Mouse (Mus musculus) heart, postnatal 0 days (tissue): Measurements from ENCODE around the gene Popdc3. TPM values are rescaled to one million over a fixed set of nuclear protein-coding genes. Genes with fewer than 3 reads are reported as not detected.

Experiments
- ATAC-seq: fragments of 200-750 bp; cut with Nextera tagmentation; 2 replicates; pipeline ENCODE4 v1.8.0; 2017; ENCODE audit warnings: low read depth, moderate number of reproducible peaks, moderate library complexity; ENCODE audit not compliant: insufficient read depth
- DNase-seq: peaks from one replicate; pipeline ENCODE4 v3.0.0-alpha.2; 2016; ENCODE audit warnings: low spot score
- H3K27ac ChIP-seq: fragments of 300-500 bp; sonication (generic); 2 replicates; pipeline ENCODE4 v1.5.1; 2014; ENCODE audit warnings: low read depth, mild to moderate bottlenecking
- H3K27me3 ChIP-seq: fragments of 300-500 bp; sonication (generic); 2 replicates; pipeline ENCODE4 v1.6.1; 2014; ENCODE audit warnings: low read length, mixed read lengths; ENCODE audit not compliant: control insufficient read depth, insufficient read depth
- H3K36me3 ChIP-seq: fragments of 300-500 bp; sonication (generic); replicated peaks from 2 replicates; pipeline ENCODE4 v1.6.1; 2014; ENCODE audit warnings: low read length, mixed read lengths; ENCODE audit not compliant: control insufficient read depth, insufficient read depth
- H3K4me1 ChIP-seq: fragments of 300-500 bp; sonication (generic); 2 replicates; pipeline ENCODE4 v1.6.1; 2014; ENCODE audit warnings: antibody characterized with exemption; ENCODE audit not compliant: control insufficient read depth, insufficient read depth
- H3K4me2 ChIP-seq: fragments of 300-500 bp; sonication (generic); 2 replicates; pipeline ENCODE4 v1.6.1; 2014; ENCODE audit warnings: low read depth, mild to moderate bottlenecking, low read length, moderate library complexity
- H3K4me3 ChIP-seq: fragments of 300-500 bp; sonication (generic); 2 replicates; pipeline ENCODE4 v1.5.1; 2014; ENCODE audit warnings: low read depth, low read length
- H3K9ac ChIP-seq: fragments of 300-500 bp; sonication (generic); replicated peaks from 2 replicates; pipeline ENCODE4 v1.6.1; 2014; ENCODE audit warnings: low read depth, low read length, mixed read lengths
- H3K9me3 ChIP-seq: fragments of 300-500 bp; sonication (generic); replicated peaks from 2 replicates; pipeline ENCODE4 v1.6.1; 2016; ENCODE audit warnings: low read length; ENCODE audit not compliant: control insufficient read depth
- CTCF ChIP-seq: IDR thresholded peaks from 2 replicates; pipeline ENCODE4 v1.5.1; 2016; ENCODE audit warnings: antibody characterized with exemption, control low read depth, low read depth
- EP300 ChIP-seq: IDR thresholded peaks from 2 replicates; pipeline ENCODE4 v1.6.1; 2016; ENCODE audit warnings: antibody characterized with exemption, low read depth
- WGBS: fragments of 180-500 bp; shearing (Covaris S2); extraction: QIAGEN DNeasy Blood & Tissue Kit; methylation state at CpG from one replicate; pipeline ENCODE4 v1.1.7; 2014; 5-methylcytosine and 5-hydroxymethylcytosine counted together
- polyA plus RNA-seq: library from polyadenylated mRNA; unstranded; fragments of >200 nt; fragmentation: Nextera tagmentation; extraction: Ambion mirVana; gene quantifications from 2 replicates; pipeline ENCODE4 v1.2.1, GENCODE M21; 2015
- total RNA-seq: library from RNA; depleted of rRNA; stranded (reverse); fragments of >200 nt; gene quantifications from 2 replicates; pipeline ENCODE4 v1.2.3, GENCODE M21; 2014; ENCODE audit warnings: low replicate concordance

The Popdc3 gene
- total and polyA plus RNA-seq, 2 experiments from 2014 or later: 50.6 to 71.9 TPM

DNA sequence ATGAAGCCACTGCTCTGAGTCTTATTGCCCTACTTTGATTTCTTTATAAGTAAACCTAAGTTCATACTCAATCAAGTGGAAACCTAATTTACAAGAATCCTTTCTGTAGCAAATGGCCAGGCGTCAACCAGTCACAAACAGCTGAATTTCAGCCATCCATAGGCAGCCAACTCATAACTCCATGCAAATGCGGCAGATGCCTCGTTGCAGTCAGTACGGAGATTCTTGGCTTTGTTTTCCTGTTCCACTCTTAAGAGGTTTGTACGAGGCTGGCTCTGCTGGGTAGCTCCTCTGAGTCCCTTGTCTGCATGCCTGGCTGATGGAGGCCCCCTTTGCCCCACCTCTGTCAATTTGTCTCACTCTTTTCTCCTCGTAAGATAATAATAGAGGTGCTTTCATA, 120.6 kb downstream of the Popdc3 start:
- DNase-seq: no peak
- Histone ChIP-seq H3K4me3 (no peak overlapping the region), H3K27ac (no peak overlapping the region), H3K9me3 (no peaks in the 10 kb centered on the region), H3K36me3 (no peaks in the 10 kb centered on the region; the same call in 1 of the 2 replicates), H3K4me1 (0 out of 2 replicates have a peak, but pooled peaks cover 7% of the 10 kb centered on the region), H3K27me3 (no peaks in the 10 kb centered on the region), H3K9ac (no peak overlapping the region), H3K4me2 (no peak overlapping the region)
- 52% methylated on average over 6 of the region's 6 CpGs for WGBS
- TF ChIP-seq EP300 (no peak), CTCF (no peak)
- no peak for ATAC-seq

GRCm38 (mm10) chr10:45299509-45299908, 121.6 kb downstream of the Popdc3 start:
- H3K36me3 ChIP-seq: no peaks in the 10 kb centered on the region; the same call in 1 of the 2 replicates
- no peak overlapping the region for H3K4me2 ChIP-seq
- H3K4me1 ChIP-seq: 0 out of 2 replicates have a peak, but pooled peaks cover 7% of the 10 kb centered on the region
- no peaks in the 10 kb centered on the region for H3K9me3 ChIP-seq
- ATAC-seq (no peak), DNase-seq (no peak)
- TF ChIP-seq CTCF (no peak), EP300 (no peak)
- no peak overlapping the region for H3K27ac ChIP-seq
- H3K4me3 ChIP-seq: no peak overlapping the region
- H3K27me3 ChIP-seq: no peaks in the 10 kb centered on the region
- H3K9ac ChIP-seq: no peak overlapping the region
- 51% methylated on average over 4 of the region's 4 CpGs for WGBS

DNA sequence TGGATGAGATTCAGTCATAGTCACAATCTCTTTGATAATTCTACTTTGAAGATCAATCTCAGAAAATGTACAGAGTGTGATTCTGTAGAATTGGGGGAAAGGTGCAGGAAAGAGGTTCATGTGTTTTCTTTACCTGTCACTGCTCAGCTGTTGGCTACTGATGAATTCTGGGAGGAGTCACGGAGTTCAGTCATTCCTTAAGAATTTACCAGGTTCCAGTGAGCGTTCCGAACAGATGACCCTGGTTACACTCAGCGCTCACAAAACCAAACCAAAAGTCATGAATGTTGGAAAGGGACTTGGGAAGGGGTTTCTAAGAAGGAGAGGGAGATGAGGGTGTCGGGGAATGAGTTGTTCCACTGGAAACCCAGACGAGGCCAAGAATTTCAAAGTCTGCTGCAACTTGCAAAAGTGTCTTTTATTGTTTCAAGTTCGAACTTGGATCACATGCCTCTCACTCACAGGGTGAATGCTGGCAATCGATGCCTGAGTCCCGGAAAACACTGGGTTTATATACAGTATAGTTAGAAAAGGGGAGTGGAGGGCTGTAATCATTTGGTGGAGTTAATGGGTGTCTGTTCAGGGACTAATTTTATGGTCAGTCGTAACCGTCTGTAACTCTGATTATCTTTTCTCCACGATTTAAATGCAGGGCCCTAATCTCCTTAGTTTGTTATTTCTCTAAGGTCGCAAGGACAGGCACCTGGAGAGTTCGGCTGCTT, 125.6 kb downstream of the Popdc3 start:
- Histone ChIP-seq H3K4me1 (0 out of 2 replicates have a peak, but pooled peaks cover 7% of the 10 kb centered on the region), H3K9me3 (no peaks in the 10 kb centered on the region), H3K27me3 (no peaks in the 10 kb centered on the region), H3K27ac (no peak overlapping the region), H3K4me2 (no peak overlapping the region), H3K4me3 (no peak overlapping the region), H3K9ac (no peak overlapping the region), H3K36me3 (no peaks in the 10 kb centered on the region)
- DNase-seq (no peak), ATAC-seq (no peak)
- TF ChIP-seq EP300 (no peak), CTCF (no peak)
- 49% methylated on average over 14 of the region's 14 CpGs for WGBS

GRCm38 (mm10) chr10:45305173-45305572, 127.3 kb downstream of the Popdc3 start:
- ATAC-seq (no peak), DNase-seq (no peak)
- H3K36me3 ChIP-seq: no peaks in the 10 kb centered on the region
- H3K4me1 ChIP-seq: no peaks in the 10 kb centered on the region
- no peaks in the 10 kb centered on the region for H3K27me3 ChIP-seq
- no peak overlapping the region for H3K4me3 ChIP-seq
- 63% methylated on average over 5 of the region's 5 CpGs for WGBS
- no peak overlapping the region for H3K9ac ChIP-seq
- no peak overlapping the region for H3K27ac ChIP-seq
- H3K9me3 ChIP-seq: no peaks in the 10 kb centered on the region
- TF ChIP-seq CTCF: no peak
- no peak for TF ChIP-seq EP300
- H3K4me2 ChIP-seq: no peak overlapping the region

- Histone ChIP-seq H3K27me3 (no peaks in the 10 kb centered on the region), H3K4me1 (no peaks in the 10 kb centered on the region), H3K36me3 (peaks cover 15% of the 10 kb centered on the region), H3K27ac (no peak overlapping the region), H3K9ac (no peak overlapping the region), H3K9me3 (no peaks in the 10 kb centered on the region), H3K4me3 (no peak overlapping the region), H3K4me2 (no peak overlapping the region)
- WGBS: 63% methylated on average over 5 of the region's 5 CpGs
- TF ChIP-seq EP300: no peak
- no peak for TF ChIP-seq CTCF
- DNase-seq (no peak), ATAC-seq (no peak)
Measured at GRCm38 (mm10) chr10:45311129-45311528, 133.2 kb downstream of the Popdc3 start.

DNA sequence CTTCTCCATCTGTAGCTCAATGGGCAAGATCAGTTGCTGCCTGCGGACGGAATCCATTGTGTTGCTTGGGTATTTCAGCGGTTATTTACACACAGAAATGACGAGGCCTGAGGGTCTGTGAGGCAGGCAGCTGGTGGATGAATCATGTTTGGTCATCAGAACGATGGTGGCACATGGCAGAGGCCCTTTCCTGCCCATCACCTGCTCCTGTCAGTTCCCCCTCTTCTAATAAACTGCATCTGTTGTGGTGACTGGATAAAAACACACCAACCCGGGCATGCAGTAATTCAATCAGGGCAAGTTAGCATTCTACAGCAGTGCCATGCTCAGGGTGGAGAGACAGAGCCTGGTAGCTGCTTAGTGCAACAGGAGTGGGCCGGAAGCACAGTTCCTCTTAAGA, 133.7 kb downstream of the Popdc3 start:
- no peaks in the 10 kb centered on the region for H3K27me3 ChIP-seq
- DNase-seq (no peak), ATAC-seq (no peak)
- H3K36me3 ChIP-seq: peaks cover 20% of the 10 kb centered on the region
- TF ChIP-seq CTCF (no peak), EP300 (no peak)
- no peaks in the 10 kb centered on the region for H3K4me1 ChIP-seq
- H3K9ac ChIP-seq: no peak overlapping the region
- 82% methylated on average over 7 of the region's 7 CpGs for WGBS
- H3K4me2 ChIP-seq: no peak overlapping the region
- H3K9me3 ChIP-seq: no peaks in the 10 kb centered on the region
- no peak overlapping the region for H3K27ac ChIP-seq
- H3K4me3 ChIP-seq: no peak overlapping the region
